Mouse (Mus musculus): Measurements from ENCODE around the gene Stx1a.

- TF ChIP-seq CTCF (IDR thresholded peaks at IDR 0.05; ENCODE audit: borderline replicate concordance, insufficient read depth, low read depth, low read length) (no peak), POLR2A (IDR thresholded peaks at IDR 0.05; ENCODE audit: borderline replicate concordance, insufficient read depth, low read length) (no peak)
Measured at GRCm38 (mm10) chr5:135029007-135029854, 5.9 kb downstream of the Stx1a start.
